Mouse (Mus musculus) stomach, postnatal 0 days (tissue): ENCODE data around the gene Mecr. TPM values are rescaled to one million over a fixed set of nuclear protein-coding genes. Genes with fewer than 3 reads are reported as not detected.

Experiments used
- ATAC-seq: fragments of 200-750 bp; cut with Nextera tagmentation; 2 replicates; pipeline ENCODE4 v1.8.0; 2017; ENCODE audit not compliant: low FRiP score, low TSS enrichment
- DNase-seq: peaks from one replicate; pipeline ENCODE4 v3.0.0-alpha.2; 2016; ENCODE audit warnings: low spot score
- H3K27ac ChIP-seq: fragments of 300-500 bp; sonication (generic); replicated peaks from 2 replicates; pipeline ENCODE4 v1.5.1; 2014; ENCODE audit warnings: mild to moderate bottlenecking, control low read depth
- H3K27me3 ChIP-seq: fragments of 300-500 bp; sonication (generic); 2 replicates; pipeline ENCODE4 v1.6.1; 2014; ENCODE audit warnings: low read length; ENCODE audit not compliant: control insufficient read depth, insufficient read depth
- H3K36me3 ChIP-seq: fragments of 300-500 bp; sonication (generic); 2 replicates; pipeline ENCODE4 v1.6.1; 2014; ENCODE audit warnings: low read length, mixed read lengths; ENCODE audit not compliant: control insufficient read depth, insufficient read depth
- H3K4me1 ChIP-seq: fragments of 300-500 bp; sonication (generic); replicated peaks from 2 replicates; pipeline ENCODE4 v1.6.1; 2014; ENCODE audit warnings: antibody characterized with exemption; ENCODE audit not compliant: control insufficient read depth, insufficient read depth
- H3K4me2 ChIP-seq: fragments of 300-500 bp; sonication (generic); replicated peaks from 2 replicates; pipeline ENCODE4 v1.6.1; 2014; ENCODE audit warnings: low read depth, mild to moderate bottlenecking, control low read depth, moderate library complexity
- H3K4me3 ChIP-seq: fragments of 300-500 bp; sonication (generic); 2 replicates; pipeline ENCODE4 v1.5.1; 2014; ENCODE audit warnings: low read depth, low read length, control low read depth
- H3K9ac ChIP-seq: fragments of 300-500 bp; sonication (generic); 2 replicates; pipeline ENCODE4 v1.6.1; 2014; ENCODE audit warnings: mild to moderate bottlenecking, low read length, control low read depth, mixed read lengths
- H3K9me3 ChIP-seq: fragments of 300-500 bp; sonication (generic); 2 replicates; pipeline ENCODE4 v1.6.1; 2016; ENCODE audit warnings: low read length; ENCODE audit not compliant: control insufficient read depth
- CTCF ChIP-seq: IDR thresholded peaks from 2 replicates; pipeline ENCODE4 v1.5.1; 2016; ENCODE audit warnings: antibody characterized with exemption, low read depth, mild to moderate bottlenecking, moderate library complexity
- EP300 ChIP-seq: optimal IDR thresholded peaks from 2 replicates; pipeline ENCODE3; 2016; ENCODE audit warnings: antibody characterized with exemption
- WGBS: fragments of 180-500 bp; shearing (Covaris S2); extraction: QIAGEN DNeasy Blood & Tissue Kit; methylation state at CpG from one replicate; pipeline ENCODE4 v1.1.7; 2014; 5-methylcytosine and 5-hydroxymethylcytosine counted together
- polyA plus RNA-seq: library from polyadenylated mRNA; unstranded; fragments of >200 nt; fragmentation: Nextera tagmentation; extraction: Ambion mirVana; gene quantifications from 2 replicates; pipeline ENCODE4 v1.2.1, GENCODE M21; 2015

The Mecr gene
- polyA plus RNA-seq, 1 experiment from 2014 or later: 47.2 TPM

GRCm38 (mm10) chr4:131874567-131874966 lies 31.3 kb downstream of the Mecr start:
- Histone ChIP-seq H3K27me3 (no peaks in the 10 kb centered on the region), H3K4me1 (peaks cover 4% of the 10 kb centered on the region; the same call in 1 of the 2 replicates), H3K4me2 (peak overlapping the region; percentile 95), H3K9me3 (no peaks in the 10 kb centered on the region), H3K36me3 (no peaks in the 10 kb centered on the region), H3K9ac (peak overlapping the region; percentile 100), H3K4me3 (peak overlapping the region; percentile 100), H3K27ac (peak overlapping the region; percentile 100)
- ATAC-seq (no peak), DNase-seq (no peak)
- WGBS: 3% methylated on average over 11 of the region's 11 CpGs
- TF ChIP-seq CTCF (no peak), EP300 (no peak)

DNA sequence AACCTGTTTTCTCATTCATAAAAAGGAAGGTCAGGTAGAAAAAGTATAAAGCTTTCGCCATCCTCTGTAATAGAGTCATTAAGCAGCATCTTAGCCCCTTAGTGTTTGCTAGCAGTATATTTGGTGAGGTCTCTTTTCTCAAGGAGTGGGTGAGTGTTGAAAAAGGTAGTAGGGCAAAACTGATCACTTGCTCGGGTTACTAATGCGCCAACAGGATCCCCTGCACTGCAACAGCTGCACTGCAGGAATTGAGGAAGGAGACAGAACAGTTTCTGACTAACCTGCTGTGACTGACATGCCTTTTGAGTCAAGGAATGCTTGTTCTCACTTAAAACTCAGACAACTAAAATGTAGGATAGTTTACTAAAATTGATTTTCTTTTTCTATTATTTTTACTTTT lies 32.0 kb downstream of the Mecr start:
- 30% methylated on average over 3 of the region's 3 CpGs for WGBS
- peak overlapping the region; percentile 95 for H3K4me2 ChIP-seq
- H3K27me3 ChIP-seq: no peaks in the 10 kb centered on the region
- no peaks in the 10 kb centered on the region for H3K9me3 ChIP-seq
- no peak for ATAC-seq
- no peak overlapping the region for H3K27ac ChIP-seq
- no peak overlapping the region; the same call in 1 of the 2 replicates for H3K9ac ChIP-seq
- peaks cover 4% of the 10 kb centered on the region; the same call in 1 of the 2 replicates for H3K4me1 ChIP-seq
- DNase-seq: no peak
- peak overlapping the region; percentile 100 for H3K4me3 ChIP-seq
- TF ChIP-seq CTCF: no peak
- no peak for TF ChIP-seq EP300
- no peaks in the 10 kb centered on the region for H3K36me3 ChIP-seq

DNA sequence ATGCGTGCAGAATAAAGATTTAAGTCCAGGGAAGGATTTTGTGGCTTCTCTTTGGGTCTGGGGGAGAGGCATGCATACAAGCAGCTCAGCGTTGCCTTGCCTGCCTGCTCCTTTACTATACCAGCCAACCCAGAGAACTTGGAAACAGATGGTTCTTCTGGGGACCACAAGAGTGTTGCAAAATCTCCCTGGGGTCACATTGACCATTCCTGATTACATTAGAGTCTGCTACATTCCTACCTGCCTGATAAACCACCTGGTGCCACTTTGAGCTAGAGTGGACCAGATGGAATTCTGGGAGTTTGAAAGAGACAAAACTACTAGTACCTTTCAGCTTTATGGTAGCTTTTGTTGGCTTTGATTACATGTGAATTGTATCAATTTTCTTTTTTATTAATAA lies 33.6 kb downstream of the Mecr start:
- no peak overlapping the region for H3K4me3 ChIP-seq
- DNase-seq: no peak
- TF ChIP-seq CTCF (no peak), EP300 (no peak)
- H3K27ac ChIP-seq: no peak overlapping the region
- H3K4me1 ChIP-seq: peaks cover 4% of the 10 kb centered on the region; the same call in 1 of the 2 replicates
- ATAC-seq: no peak
- H3K27me3 ChIP-seq: no peaks in the 10 kb centered on the region
- no peak overlapping the region for H3K9ac ChIP-seq
- no peak overlapping the region for H3K4me2 ChIP-seq
- no peaks in the 10 kb centered on the region for H3K9me3 ChIP-seq
- WGBS: 50% methylated on average over 2 of the region's 2 CpGs
- H3K36me3 ChIP-seq: no peaks in the 10 kb centered on the region

- Histone ChIP-seq H3K36me3 (no peaks in the 10 kb centered on the region), H3K4me2 (no peak overlapping the region), H3K9ac (no peak overlapping the region), H3K27me3 (no peaks in the 10 kb centered on the region), H3K9me3 (no peaks in the 10 kb centered on the region), H3K27ac (no peak overlapping the region), H3K4me3 (no peak overlapping the region), H3K4me1 (peaks cover 2% of the 10 kb centered on the region)
- no peak for TF ChIP-seq EP300
- TF ChIP-seq CTCF: no peak
- DNase-seq (no peak), ATAC-seq (no peak)
- 69% methylated on average over 1 of the region's 1 CpGs for WGBS
These were observed 36.4 kb downstream of the Mecr start for GRCm38 (mm10) chr4:131879692-131880091.

DNA sequence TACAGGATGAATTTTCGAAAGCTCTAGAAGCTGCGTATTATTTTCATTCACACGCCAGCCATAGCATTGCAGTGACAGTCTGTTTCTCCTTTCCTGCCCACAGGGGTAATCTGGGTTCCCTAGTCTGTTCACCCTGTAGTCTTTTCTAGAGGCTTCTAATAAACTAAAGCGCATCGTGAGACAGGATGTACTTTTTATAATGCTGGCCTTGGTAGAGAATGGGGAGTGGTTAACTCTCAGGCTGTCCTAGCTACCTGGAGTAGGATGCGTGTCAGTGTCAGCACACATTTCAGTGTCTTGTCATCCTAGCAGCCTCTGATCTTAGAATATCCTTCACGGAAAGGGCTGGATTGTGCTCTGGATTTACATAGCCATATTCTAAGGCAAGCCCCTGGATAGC lies 38.0 kb downstream of the Mecr start:
- DNase-seq: no peak
- 74% methylated on average over 7 of the region's 7 CpGs for WGBS
- peaks cover 2% of the 10 kb centered on the region for H3K4me1 ChIP-seq
- no peaks in the 10 kb centered on the region for H3K36me3 ChIP-seq
- no peak overlapping the region for H3K4me3 ChIP-seq
- no peak for ATAC-seq
- H3K9ac ChIP-seq: no peak overlapping the region
- TF ChIP-seq EP300: no peak
- TF ChIP-seq CTCF: no peak
- H3K27ac ChIP-seq: no peak overlapping the region
- H3K27me3 ChIP-seq: no peaks in the 10 kb centered on the region
- no peaks in the 10 kb centered on the region for H3K9me3 ChIP-seq
- no peak overlapping the region for H3K4me2 ChIP-seq

GRCm38 (mm10) chr4:131883571-131883970 lies 40.3 kb downstream of the Mecr start:
- Histone ChIP-seq H3K4me2 (no peak overlapping the region), H3K27me3 (no peaks in the 10 kb centered on the region), H3K4me1 (no peaks in the 10 kb centered on the region; the same call in 1 of the 2 replicates), H3K4me3 (no peak overlapping the region), H3K27ac (no peak overlapping the region), H3K9ac (no peak overlapping the region), H3K9me3 (no peaks in the 10 kb centered on the region), H3K36me3 (no peaks in the 10 kb centered on the region)
- 56% methylated on average over 6 of the region's 6 CpGs for WGBS
- no peak for DNase-seq
- TF ChIP-seq EP300: no peak
- no peak for TF ChIP-seq CTCF
- ATAC-seq: no peak
